ENCODE assay signal across 7 mouse cellular contexts in the genomic region with DNA sequence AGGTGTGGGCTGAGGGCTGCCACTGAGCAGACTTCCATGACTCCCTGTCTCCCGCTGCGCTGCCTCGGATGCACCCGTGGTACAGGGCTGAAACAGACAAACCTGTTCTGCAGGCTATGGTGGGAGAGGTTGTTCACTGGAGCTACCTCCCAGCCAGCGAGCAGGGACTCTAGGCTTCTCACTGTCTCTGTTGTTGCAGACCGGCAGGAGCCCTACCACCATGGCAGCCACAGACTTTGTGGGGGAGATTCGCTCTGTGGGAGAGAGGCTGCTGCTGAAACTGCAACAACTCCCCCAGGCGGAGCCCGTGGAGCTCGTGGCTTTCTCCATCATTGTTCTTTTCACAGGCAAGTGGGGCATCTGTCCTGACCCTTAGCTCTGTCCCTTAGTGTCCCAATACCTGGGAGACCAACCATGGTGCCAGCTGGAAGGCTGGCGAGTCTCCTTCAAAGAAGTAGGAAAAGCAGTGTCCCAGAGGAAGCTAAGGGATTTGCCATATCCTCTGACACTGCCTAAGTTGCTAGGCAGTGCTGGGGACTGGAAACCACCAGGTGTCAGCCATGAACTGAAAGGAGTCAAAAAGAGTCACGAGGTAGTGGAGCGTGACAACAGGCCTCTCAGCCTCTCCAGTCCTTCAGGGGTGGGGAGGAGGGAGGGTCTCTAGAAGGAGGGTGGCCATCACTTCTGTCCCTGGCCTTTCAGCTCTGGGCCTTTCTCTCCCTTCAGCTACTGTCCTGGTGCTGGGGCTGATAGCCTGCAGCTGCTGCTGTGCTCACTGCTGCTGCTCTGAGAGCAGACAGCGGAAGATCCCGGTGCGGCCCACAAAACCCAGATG. TPM values are rescaled to one million over a fixed set of nuclear protein-coding genes. Genes with fewer than 3 reads are reported as not detected.
DNase-seq lines count a peak whose midpoint lies in the region; ATAC-seq lines count a peak whose summit lies in the region.

No protein-coding gene starts in this region.

- H3K36me3 ChIP-seq in embryonic facial prominence, embryonic 13.5 days, result peaks cover 16% of the 10 kb centered on the region
- no peaks in the 10 kb centered on the region for H3K36me3 ChIP-seq in midbrain, embryonic 11.5 days (ENCODE audit: control insufficient read depth, insufficient read depth, low read length)
- no peaks in the 10 kb centered on the region for H3K36me3 ChIP-seq in forebrain, embryonic 16.5 days (ENCODE audit: control insufficient read depth, insufficient read depth)

- peak overlapping the region; percentile 32 for H3K9ac ChIP-seq in embryonic facial prominence, embryonic 13.5 days
- H3K9ac ChIP-seq in midbrain, embryonic 11.5 days (ENCODE audit: low read length), result peak overlapping the region; percentile 36
- H3K9ac ChIP-seq in forebrain, embryonic 16.5 days (replicated peaks; ENCODE audit: low read depth, low read length), result no peak overlapping the region

- ATAC-seq in embryonic facial prominence, embryonic 13.5 days (ENCODE audit: insufficient number of reproducible peaks, insufficient read depth, low FRiP score, low TSS enrichment, low read depth), result peak; percentile 50; the same call in 1 of the 2 replicates
- ATAC-seq in midbrain, embryonic 11.5 days (ENCODE audit: low FRiP score), result no peak
- no peak for ATAC-seq in cerebellum, adult (ENCODE audit: insufficient number of reproducible peaks, low FRiP score, low TSS enrichment)
- ATAC-seq in forebrain, embryonic 16.5 days, result no peak

- H3K9me3 ChIP-seq in embryonic facial prominence, embryonic 13.5 days, result no peaks in the 10 kb centered on the region
- no peaks in the 10 kb centered on the region for H3K9me3 ChIP-seq in midbrain, embryonic 11.5 days (ENCODE audit: control insufficient read depth, low read length)
- H3K9me3 ChIP-seq in forebrain, embryonic 16.5 days (ENCODE audit: control insufficient read depth, low read length), result no peaks in the 10 kb centered on the region

- H3K4me2 ChIP-seq in embryonic facial prominence, embryonic 13.5 days, result 0 out of 2 replicates have a peak overlapping the region, but pooled peaks have one; percentile 7
- H3K4me2 ChIP-seq in midbrain, embryonic 11.5 days, result no peak overlapping the region
- H3K4me2 ChIP-seq in forebrain, embryonic 16.5 days (ENCODE audit: low read length), result no peak overlapping the region

- 43% methylated on average over 16 of the region's 16 CpGs for WGBS in embryonic facial prominence, embryonic 13.5 days
- 41% methylated on average over 16 of the region's 16 CpGs for WGBS in midbrain, embryonic 11.5 days
- WGBS in forebrain, embryonic 16.5 days, result 61% methylated on average over 16 of the region's 16 CpGs

- intact Hi-C loops in left cerebral cortex, postnatal 25 days (cut with DNase I), result no loop called here

- peaks cover 43% of the 10 kb centered on the region for H3K4me1 ChIP-seq in embryonic facial prominence, embryonic 13.5 days
- peaks cover 10% of the 10 kb centered on the region for H3K4me1 ChIP-seq in midbrain, embryonic 11.5 days (ENCODE audit: control insufficient read depth, insufficient read depth, low read length)
- H3K4me1 ChIP-seq in forebrain, embryonic 16.5 days (replicated peaks; ENCODE audit: control insufficient read depth, insufficient read depth, low read length), result no peaks in the 10 kb centered on the region

- peak overlapping the region; percentile 80 for H3K27ac ChIP-seq in embryonic facial prominence, embryonic 13.5 days
- 0 out of 2 replicates have a peak overlapping the region, but pooled peaks have one; percentile 14 for H3K27ac ChIP-seq in midbrain, embryonic 11.5 days (ENCODE audit: low read depth, low read length)
- H3K27ac ChIP-seq in forebrain, embryonic 16.5 days (ENCODE audit: low read length), result no peak overlapping the region

- H3K4me3 ChIP-seq in embryonic facial prominence, embryonic 13.5 days, result no peak overlapping the region
- no peak overlapping the region for H3K4me3 ChIP-seq in midbrain, embryonic 11.5 days (ENCODE audit: low read depth, low read length)
- H3K4me3 ChIP-seq in forebrain, embryonic 16.5 days (replicated peaks; ENCODE audit: low read length), result no peak overlapping the region

- DNase-seq in left cerebral cortex, postnatal 25 days (ENCODE audit: low spot score in 2 of 2), result peak; percentile 11 to 57
- DNase-seq in left cerebral cortex, adult 8-10 months (ENCODE audit: low spot score in 2 of 2), result no peak
- peak; percentile 32 for DNase-seq in kidney, postnatal 14 days
- peak; percentile 82 for DNase-seq in midbrain, embryonic 11.5 days (ENCODE audit: low spot score, missing footprints)

- H3K27me3 ChIP-seq in embryonic facial prominence, embryonic 13.5 days, result no peaks in the 10 kb centered on the region
- H3K27me3 ChIP-seq in midbrain, embryonic 11.5 days (ENCODE audit: control insufficient read depth, insufficient read depth, low read length), result no peaks in the 10 kb centered on the region
- H3K27me3 ChIP-seq in forebrain, embryonic 16.5 days (replicated peaks; ENCODE audit: control insufficient read depth, insufficient read depth, low read length), result no peaks in the 10 kb centered on the region

RNA-seq across cellular contexts. Expression of gene Smim5, which starts 5.4 kb away (rescaled TPM):
- under 1 TPM in 1 of 2 experiments, not detected in 1; 0.32 TPM for total RNA-seq in left cerebral cortex, postnatal 25 days (2021)
- 1 to 10 TPM in 1 of 4 experiments, under 1 TPM in 2, not detected in 1; 0.78 to 1.6 (median 0.95) TPM for total RNA-seq in left cerebral cortex, adult 8-10 months (2022)
- polyA plus RNA-seq in embryonic facial prominence, embryonic 13.5 days (2015; fragmentation: Nextera tagmentation; extraction: Ambion mirVana), result 3.3 and 3.4 TPM in 2 replicates
- 0.27 and 0.59 TPM in 2 replicates for polyA plus RNA-seq in midbrain, embryonic 11.5 days (2014; fragmentation: Nextera tagmentation; extraction: Ambion mirVana)
- polyA plus RNA-seq in forebrain, embryonic 16.5 days (2015; fragmentation: Nextera tagmentation; extraction: Ambion mirVana), result 1.2 and 1.8 TPM in 2 replicates

RNA-seq across cellular contexts. Expression of gene Smim6, which starts 6.6 kb away (rescaled TPM):
- total RNA-seq in left cerebral cortex, postnatal 25 days (2021), result not detected
- not detected for total RNA-seq in left cerebral cortex, adult 8-10 months (2022)
- polyA plus RNA-seq in embryonic facial prominence, embryonic 13.5 days (2015; fragmentation: Nextera tagmentation; extraction: Ambion mirVana), result 1.1 and 1.2 TPM in 2 replicates
- 0.46 TPM in 1 of 2 replicates, not detected in the other for polyA plus RNA-seq in midbrain, embryonic 11.5 days (2014; fragmentation: Nextera tagmentation; extraction: Ambion mirVana)
- polyA plus RNA-seq in forebrain, embryonic 16.5 days (2015; fragmentation: Nextera tagmentation; extraction: Ambion mirVana), result 0.93 and 0.95 TPM in 2 replicates

RNA-seq across cellular contexts. Expression of gene Sap30bp, which starts 27.9 kb away (rescaled TPM):
- total RNA-seq in left cerebral cortex, postnatal 25 days (2021), result 10 to 100 TPM; 40.4 to 45.5 TPM
- 10 to 100 TPM; 42.0 to 61.0 (median 55.7) TPM for total RNA-seq in left cerebral cortex, adult 8-10 months (2022)
- polyA plus RNA-seq in embryonic facial prominence, embryonic 13.5 days (2015; fragmentation: Nextera tagmentation; extraction: Ambion mirVana), result 47.0 and 53.9 TPM in 2 replicates
- 58.3 and 61.5 TPM in 2 replicates for polyA plus RNA-seq in midbrain, embryonic 11.5 days (2014; fragmentation: Nextera tagmentation; extraction: Ambion mirVana)
- 56.2 and 60.7 TPM in 2 replicates for polyA plus RNA-seq in forebrain, embryonic 16.5 days (2015; fragmentation: Nextera tagmentation; extraction: Ambion mirVana)

RNA-seq across cellular contexts. Expression of gene Recql5, which starts 28.1 kb away (rescaled TPM):
- total RNA-seq in left cerebral cortex, postnatal 25 days (2021), result 10 to 100 TPM; 22.3 to 26.3 TPM
- 10 to 100 TPM; 23.5 to 33.0 (median 25.2) TPM for total RNA-seq in left cerebral cortex, adult 8-10 months (2022)
- polyA plus RNA-seq in embryonic facial prominence, embryonic 13.5 days (2015; fragmentation: Nextera tagmentation; extraction: Ambion mirVana), result 22.9 and 24.9 TPM in 2 replicates
- 16.1 and 18.4 TPM in 2 replicates for polyA plus RNA-seq in midbrain, embryonic 11.5 days (2014; fragmentation: Nextera tagmentation; extraction: Ambion mirVana)
- polyA plus RNA-seq in forebrain, embryonic 16.5 days (2015; fragmentation: Nextera tagmentation; extraction: Ambion mirVana), result 25.6 and 26.0 TPM in 2 replicates

RNA-seq across cellular contexts. Expression of gene Myo15b, which starts 47.0 kb away (rescaled TPM):
- total RNA-seq in left cerebral cortex, postnatal 25 days (2021), result under 1 TPM; 0.11 to 0.23 TPM
- under 1 TPM; 0.07 to 0.89 (median 0.57) TPM for total RNA-seq in left cerebral cortex, adult 8-10 months (2022)
- 0.67 and 1.0 TPM in 2 replicates for polyA plus RNA-seq in embryonic facial prominence, embryonic 13.5 days (2015; fragmentation: Nextera tagmentation; extraction: Ambion mirVana)
- polyA plus RNA-seq in midbrain, embryonic 11.5 days (2014; fragmentation: Nextera tagmentation; extraction: Ambion mirVana), result not detected in 2 replicates
- 0.18 TPM in 1 of 2 replicates, not detected in the other for polyA plus RNA-seq in forebrain, embryonic 16.5 days (2015; fragmentation: Nextera tagmentation; extraction: Ambion mirVana)

Comparison
In these comparisons a context has a peak if more than half of its experiments do, and no peak if none do; other contexts are left out.
1. DNase-seq: peak in left cerebral cortex, postnatal 25 days (2 of 2), kidney, postnatal 14 days (single experiment) and midbrain, embryonic 11.5 days (single experiment); none in left cerebral cortex, adult 8-10 months (0 of 2).